Mouse (Mus musculus): ENCODE measurements at regions not wholly inside any gene's neighbourhood (a gene's known extent, or its start where the extent isn't known, plus 50 kb on each side); places are given as distances from the start of the nearest gene placed in this dataset.

- DNase-seq (ENCODE audit: low spot score in 2 of 2) = no peak
These were observed 426.8 kb upstream of the 2610001J05Rik start for GRCm38 (mm10) chr6:14298167-14298566.

- DNase-seq (ENCODE audit: low spot score in 2 of 2) = no peak
These were observed 426.1 kb upstream of the 2610001J05Rik start for GRCm38 (mm10) chr6:14297428-14297827.

- no peak for DNase-seq (ENCODE audit: low spot score in 2 of 2)
These were observed 419.5 kb upstream of the 2610001J05Rik start for GRCm38 (mm10) chr6:14290843-14291242.

- DNase-seq (ENCODE audit: low spot score in 2 of 2) = no peak
These were observed 410.2 kb upstream of the 2610001J05Rik start for GRCm38 (mm10) chr6:14281476-14281875.

GRCm38 (mm10) chr6:14261941-14262340, 390.6 kb upstream of the 2610001J05Rik start:
- DNase-seq (ENCODE audit: low spot score in 2 of 2) = peak in 1 of 2 experiments; percentile 19

- no peak for DNase-seq (ENCODE audit: low spot score in 2 of 2)
These were observed 369.0 kb upstream of the 2610001J05Rik start for GRCm38 (mm10) chr6:14240331-14240730.

- DNase-seq (ENCODE audit: low spot score in 2 of 2) = no peak
These were observed 367.8 kb upstream of the 2610001J05Rik start for GRCm38 (mm10) chr6:14239151-14239550.

- no peak for DNase-seq (ENCODE audit: low spot score in 2 of 2)
These were observed 359.5 kb upstream of the 2610001J05Rik start for GRCm38 (mm10) chr6:14230823-14231222.

GRCm38 (mm10) chr6:14207509-14207908, 336.2 kb upstream of the 2610001J05Rik start:
- DNase-seq (ENCODE audit: low spot score in 2 of 2) = peak; percentile 25 to 46

GRCm38 (mm10) chr6:14197107-14197506, 325.8 kb upstream of the 2610001J05Rik start:
- no peak for DNase-seq (ENCODE audit: low spot score in 2 of 2)

GRCm38 (mm10) chr6:14195351-14195750, 324.0 kb upstream of the 2610001J05Rik start:
- DNase-seq (ENCODE audit: low spot score in 2 of 2) = no peak

- DNase-seq (ENCODE audit: low spot score in 2 of 2) = no peak
These were observed 320.2 kb upstream of the 2610001J05Rik start for GRCm38 (mm10) chr6:14191387-14192023.

- no peak for DNase-seq (ENCODE audit: low spot score in 2 of 2)
These were observed 314.7 kb upstream of the 2610001J05Rik start for GRCm38 (mm10) chr6:14185921-14186420.

- no peak for DNase-seq (ENCODE audit: low spot score in 2 of 2)
These were observed 276.1 kb upstream of the 2610001J05Rik start for GRCm38 (mm10) chr6:14147370-14147769.

- no peak for DNase-seq (ENCODE audit: low spot score in 2 of 2)
These were observed 275.1 kb upstream of the 2610001J05Rik start for GRCm38 (mm10) chr6:14146394-14146793.

GRCm38 (mm10) chr6:14142107-14142751, 270.9 kb upstream of the 2610001J05Rik start:
- DNase-seq (ENCODE audit: low spot score in 2 of 2) = no peak

- DNase-seq (ENCODE audit: low spot score in 2 of 2) = no peak
These were observed 259.2 kb upstream of the 2610001J05Rik start for GRCm38 (mm10) chr6:14130392-14131144.

- no peak for DNase-seq (ENCODE audit: low spot score in 2 of 2)
These were observed 258.1 kb upstream of the 2610001J05Rik start for GRCm38 (mm10) chr6:14129394-14129793.

GRCm38 (mm10) chr6:14122311-14122710, 251.0 kb upstream of the 2610001J05Rik start:
- DNase-seq (ENCODE audit: low spot score in 2 of 2) = no peak

- DNase-seq (ENCODE audit: low spot score in 2 of 2) = no peak
These were observed 250.2 kb upstream of the 2610001J05Rik start for GRCm38 (mm10) chr6:14121479-14121878.

GRCm38 (mm10) chr6:14094907-14095306, 223.6 kb upstream of the 2610001J05Rik start:
- no peak for DNase-seq (ENCODE audit: low spot score in 2 of 2)

GRCm38 (mm10) chr6:14081884-14082283, 210.6 kb upstream of the 2610001J05Rik start:
- no peak for DNase-seq (ENCODE audit: low spot score in 2 of 2)

Measured in cerebellum, postnatal 4 days (tissue).